Mouse (Mus musculus): ENCODE data around the gene Methig1. TPM values are rescaled to one million over a fixed set of nuclear protein-coding genes. Genes with fewer than 3 reads are reported as not detected.

Methig1 gene
- polyA plus RNA-seq, 1 experiment from 2014 or later: 2.6 TPM

DNA sequence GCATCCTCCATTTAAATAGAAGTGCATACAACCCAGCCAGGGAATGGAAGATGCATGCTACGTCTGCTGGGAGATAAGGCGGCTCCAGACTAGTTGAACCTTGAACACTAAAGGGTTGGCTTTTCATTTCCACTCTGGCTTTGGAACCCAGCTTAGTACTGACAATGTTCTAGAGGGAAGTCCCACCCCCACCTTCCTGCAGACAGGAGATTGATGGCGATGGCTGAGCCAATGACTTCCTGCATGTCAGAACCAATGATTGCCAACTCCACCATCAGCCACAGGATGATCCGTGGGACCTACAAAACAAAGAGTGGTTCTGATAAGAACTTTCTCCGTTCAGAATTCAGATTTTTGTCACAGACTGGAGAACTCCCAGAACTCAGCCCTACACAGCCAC lies 53.1 kb downstream of the Methig1 start:
- no peak for ATAC-seq (ENCODE audit: low read depth)
- Histone ChIP-seq H3K9ac (no peak overlapping the region), H3K27me3 (no peaks in the 10 kb centered on the region), H3K27ac (replicated peaks) (no peak overlapping the region), H3K4me2 (no peak overlapping the region), H3K4me1 (replicated peaks) (no peaks in the 10 kb centered on the region), H3K4me3 (no peak overlapping the region), H3K36me3 (peaks cover 95% of the 10 kb centered on the region), H3K9me3 (no peaks in the 10 kb centered on the region)
- 93% methylated on average over 5 of the region's 5 CpGs for WGBS

DNA sequence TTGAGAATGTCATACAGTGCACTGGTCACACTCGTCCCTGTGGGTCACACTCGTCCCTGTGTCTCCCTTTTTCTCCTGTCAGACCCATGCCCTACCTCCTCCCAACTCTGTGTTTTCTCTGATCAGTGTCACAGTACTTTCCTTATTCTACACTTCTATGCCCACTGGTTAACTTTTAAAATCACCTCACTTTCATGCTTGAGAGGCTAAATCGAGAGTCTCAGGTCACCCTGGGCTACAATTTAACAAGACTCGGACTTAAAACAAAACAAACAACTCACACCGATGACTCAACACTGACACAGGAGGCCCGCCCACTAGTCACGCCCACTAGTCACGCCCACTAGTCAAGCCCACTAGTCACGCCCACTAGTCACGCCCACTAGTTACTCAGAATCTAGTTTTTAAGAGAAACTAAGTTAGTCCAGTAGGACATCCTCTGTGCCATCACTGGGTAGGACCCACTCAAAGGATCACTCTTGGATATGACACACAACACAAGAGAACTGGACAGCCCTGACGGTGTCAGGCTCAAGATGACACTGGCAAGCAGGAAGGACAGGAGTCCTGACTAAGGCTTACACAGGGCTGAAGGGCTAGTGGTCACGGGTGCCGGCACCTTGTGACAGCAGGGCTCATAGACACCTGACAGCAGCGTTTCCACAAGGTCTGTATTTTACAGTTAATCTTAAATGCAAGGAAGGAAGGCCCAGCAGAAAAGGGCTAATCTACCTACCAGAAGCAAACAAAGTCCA lies 58.1 kb downstream of the Methig1 start:
- H3K9ac ChIP-seq: no peak overlapping the region
- H3K36me3 ChIP-seq: peaks cover 55% of the 10 kb centered on the region
- 64% methylated on average over 14 of the region's 14 CpGs for WGBS
- peaks cover 4% of the 10 kb centered on the region; the same call in 1 of the 2 replicates for H3K4me1 ChIP-seq (replicated peaks)
- H3K4me3 ChIP-seq: no peak overlapping the region
- no peak for ATAC-seq (ENCODE audit: low read depth)
- no peak overlapping the region for H3K27ac ChIP-seq (replicated peaks)
- no peak overlapping the region for H3K4me2 ChIP-seq
- no peaks in the 10 kb centered on the region for H3K27me3 ChIP-seq
- H3K9me3 ChIP-seq: no peaks in the 10 kb centered on the region

DNA sequence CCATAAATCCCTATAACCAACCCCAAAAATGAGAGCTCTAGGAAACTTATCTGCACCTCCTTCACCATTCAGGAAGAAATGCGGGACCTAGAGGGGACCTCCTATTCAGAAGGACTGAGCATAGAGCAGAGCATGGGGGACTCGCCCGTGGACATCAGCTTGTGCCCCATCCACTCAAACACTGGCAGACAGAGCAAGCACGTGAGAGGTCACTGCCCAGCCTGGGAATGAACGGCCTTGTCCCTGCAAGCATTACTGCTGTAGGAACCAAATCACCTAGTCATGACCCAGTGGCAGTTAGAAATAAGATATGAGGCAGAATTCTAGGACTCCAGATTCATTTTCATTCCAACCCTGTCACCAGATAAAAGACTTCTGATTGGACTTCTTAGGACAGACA lies 58.8 kb downstream of the Methig1 start:
- WGBS: 83% methylated on average over 5 of the region's 5 CpGs
- ATAC-seq (ENCODE audit: low read depth): no peak
- Histone ChIP-seq H3K36me3 (peaks cover 52% of the 10 kb centered on the region), H3K9ac (no peak overlapping the region), H3K27ac (replicated peaks) (no peak overlapping the region), H3K4me1 (replicated peaks) (peaks cover 4% of the 10 kb centered on the region; the same call in 1 of the 2 replicates), H3K27me3 (no peaks in the 10 kb centered on the region), H3K4me2 (no peak overlapping the region), H3K9me3 (no peaks in the 10 kb centered on the region), H3K4me3 (no peak overlapping the region)

DNA sequence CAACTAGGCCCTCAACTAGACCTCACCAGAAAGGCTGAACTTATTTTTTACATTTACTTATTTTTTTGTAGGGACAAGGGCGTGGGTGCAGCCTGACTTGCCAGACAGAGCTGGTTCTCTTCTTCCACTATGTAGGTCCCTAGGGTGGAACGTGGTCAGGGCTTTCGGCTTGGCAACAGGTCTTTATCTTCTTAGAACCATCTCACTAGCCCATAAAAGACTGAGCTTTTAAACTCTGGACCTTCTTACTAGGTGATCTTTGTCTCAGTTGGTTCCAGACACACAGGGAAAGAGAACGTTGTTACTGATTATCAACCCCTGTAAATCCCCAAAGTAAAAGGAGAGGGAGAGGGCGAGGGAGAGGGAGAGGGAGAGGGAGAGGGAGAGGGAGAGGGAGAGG lies 60.4 kb downstream of the Methig1 start:
- Histone ChIP-seq H3K27me3 (no peaks in the 10 kb centered on the region), H3K27ac (replicated peaks) (no peak overlapping the region), H3K36me3 (peaks cover 36% of the 10 kb centered on the region), H3K4me2 (no peak overlapping the region), H3K4me1 (replicated peaks) (peaks cover 8% of the 10 kb centered on the region), H3K9ac (no peak overlapping the region), H3K9me3 (no peaks in the 10 kb centered on the region), H3K4me3 (no peak overlapping the region)
- 74% methylated on average over 4 of the region's 5 CpGs for WGBS
- no peak for ATAC-seq (ENCODE audit: low read depth)

DNA sequence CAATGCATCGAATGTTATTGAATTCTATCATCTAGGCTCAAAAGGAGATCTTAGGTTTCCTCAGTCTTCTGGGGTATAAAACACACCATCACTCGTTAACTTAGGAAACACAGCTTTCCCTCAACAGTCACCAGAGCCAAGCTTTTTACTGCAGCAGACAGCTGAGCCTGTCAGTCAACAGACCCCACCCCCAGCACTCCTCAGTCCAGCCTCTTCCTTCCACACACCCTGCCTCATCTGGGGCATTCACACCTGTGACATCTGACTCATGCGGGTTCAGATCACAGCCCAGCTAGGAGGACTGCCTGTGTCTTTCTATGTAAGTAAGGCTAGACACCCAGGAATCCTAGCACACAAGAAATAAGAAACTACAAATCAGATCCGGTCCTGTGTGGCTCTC lies 61.1 kb downstream of the Methig1 start:
- WGBS: 73% methylated on average over 4 of the region's 4 CpGs
- no peak overlapping the region for H3K4me2 ChIP-seq
- H3K27ac ChIP-seq (replicated peaks): no peak overlapping the region
- H3K4me1 ChIP-seq (replicated peaks): peaks cover 13% of the 10 kb centered on the region
- no peaks in the 10 kb centered on the region for H3K9me3 ChIP-seq
- ATAC-seq (ENCODE audit: low read depth): no peak
- no peak overlapping the region for H3K4me3 ChIP-seq
- no peak overlapping the region for H3K9ac ChIP-seq
- H3K27me3 ChIP-seq: no peaks in the 10 kb centered on the region
- peaks cover 30% of the 10 kb centered on the region for H3K36me3 ChIP-seq

DNA sequence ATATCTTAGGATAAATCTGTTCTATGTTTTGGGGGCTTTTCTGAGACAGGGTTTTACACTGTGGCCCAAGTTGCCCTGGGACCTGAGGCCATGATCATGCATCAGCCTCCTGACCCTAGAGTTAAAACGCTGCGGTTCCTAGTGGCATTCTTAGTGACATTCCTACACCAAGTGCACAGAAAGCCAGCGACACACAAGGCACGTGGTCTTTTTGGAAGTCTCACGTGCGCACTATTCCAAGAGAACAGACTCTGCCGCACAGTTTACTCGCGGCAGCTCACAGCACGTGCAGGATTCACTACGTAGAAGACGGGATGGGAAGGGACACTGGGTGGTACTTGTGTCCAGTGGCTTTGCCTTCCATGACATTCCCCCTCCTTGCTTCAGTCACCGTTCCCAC lies 62.0 kb downstream of the Methig1 start:
- no peaks in the 10 kb centered on the region for H3K9me3 ChIP-seq
- ATAC-seq (ENCODE audit: low read depth): no peak
- no peak overlapping the region for H3K9ac ChIP-seq
- H3K4me3 ChIP-seq: no peak overlapping the region
- H3K27me3 ChIP-seq: no peaks in the 10 kb centered on the region
- H3K4me1 ChIP-seq (replicated peaks): peaks cover 22% of the 10 kb centered on the region
- H3K36me3 ChIP-seq: peaks cover 20% of the 10 kb centered on the region
- no peak overlapping the region for H3K4me2 ChIP-seq
- 94% methylated on average over 13 of the region's 13 CpGs for WGBS
- H3K27ac ChIP-seq (replicated peaks): no peak overlapping the region

DNA sequence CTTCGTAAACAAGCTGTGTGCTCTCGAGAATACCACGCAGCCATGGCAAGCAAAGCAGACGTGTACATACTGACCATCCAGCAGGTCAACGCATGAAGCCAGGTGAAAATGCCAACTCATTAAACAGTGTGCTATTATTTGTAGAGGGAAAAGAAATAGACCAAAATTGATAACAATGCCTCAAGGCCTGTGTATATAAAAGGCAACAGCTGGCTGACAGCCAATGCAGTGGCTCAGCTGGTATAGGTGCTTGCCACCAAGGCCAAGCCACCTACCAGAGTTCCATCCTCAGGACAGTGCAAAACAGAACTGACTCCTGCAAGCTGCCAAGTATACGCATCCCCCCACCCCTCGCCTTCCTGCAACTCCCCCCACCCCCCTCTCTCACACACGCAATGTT lies 62.7 kb downstream of the Methig1 start:
- no peaks in the 10 kb centered on the region for H3K9me3 ChIP-seq
- no peak overlapping the region for H3K27ac ChIP-seq (replicated peaks)
- H3K27me3 ChIP-seq: no peaks in the 10 kb centered on the region
- WGBS: 86% methylated on average over 8 of the region's 8 CpGs
- ATAC-seq (ENCODE audit: low read depth): no peak
- peaks cover 13% of the 10 kb centered on the region for H3K36me3 ChIP-seq
- no peak overlapping the region for H3K4me2 ChIP-seq
- no peak overlapping the region for H3K4me3 ChIP-seq
- no peak overlapping the region for H3K9ac ChIP-seq
- H3K4me1 ChIP-seq (replicated peaks): peaks cover 29% of the 10 kb centered on the region

DNA sequence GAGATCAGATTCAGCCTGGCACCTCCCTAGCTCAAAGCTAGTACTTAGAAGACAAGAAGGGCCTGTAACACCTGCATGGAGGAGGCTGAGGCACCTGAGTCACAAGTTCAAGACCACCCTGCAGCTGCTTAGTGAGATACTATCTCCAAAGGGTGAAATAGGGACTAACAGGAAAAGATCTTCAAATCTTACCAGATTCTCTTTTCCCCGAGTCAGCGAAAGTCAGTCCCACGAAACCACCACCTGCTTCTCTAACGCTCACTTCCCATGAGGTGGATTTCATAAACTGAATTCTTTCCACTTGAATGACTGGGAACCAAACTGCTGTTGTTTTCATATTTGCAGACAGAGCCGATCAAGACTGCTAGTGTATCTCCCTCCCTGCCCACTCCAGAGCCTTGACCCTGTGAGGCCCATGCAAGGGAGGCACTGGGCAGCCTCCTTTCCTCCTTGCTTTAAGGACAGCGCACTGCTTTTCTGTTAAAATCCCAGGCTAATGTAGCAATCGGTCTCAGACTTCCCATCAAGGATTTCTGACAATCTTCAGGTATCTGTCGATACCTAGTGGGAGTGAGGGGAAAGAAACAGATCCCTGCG lies 65.0 kb downstream of the Methig1 start:
- Histone ChIP-seq H3K4me3 (no peak overlapping the region), H3K4me2 (no peak overlapping the region), H3K9ac (no peak overlapping the region), H3K4me1 (replicated peaks) (peaks cover 46% of the 10 kb centered on the region), H3K27ac (replicated peaks) (no peak overlapping the region), H3K27me3 (no peaks in the 10 kb centered on the region), H3K36me3 (no peaks in the 10 kb centered on the region), H3K9me3 (no peaks in the 10 kb centered on the region)
- no peak for ATAC-seq (ENCODE audit: low read depth)
- WGBS: 88% methylated on average over 9 of the region's 9 CpGs

DNA sequence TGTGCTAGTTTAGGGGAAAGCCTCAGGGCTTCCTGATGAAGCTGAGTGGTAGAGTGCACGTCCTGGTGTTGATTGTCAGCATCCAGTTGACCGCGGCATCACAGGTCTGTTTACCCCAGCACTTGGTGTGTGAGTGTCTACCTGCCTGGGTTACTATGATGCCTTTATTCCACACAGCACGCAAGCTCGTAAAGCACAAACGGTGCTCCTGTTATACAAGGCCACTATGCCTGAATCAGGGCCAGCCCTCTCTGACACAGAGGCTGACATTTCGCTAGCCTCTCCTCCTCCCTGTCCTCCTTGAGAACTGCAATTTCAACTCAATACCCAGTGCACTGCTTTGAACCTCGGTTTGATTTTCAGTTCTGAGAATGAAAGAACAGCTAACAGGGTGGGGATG lies 66.4 kb downstream of the Methig1 start:
- Histone ChIP-seq H3K4me3 (no peak overlapping the region), H3K36me3 (no peaks in the 10 kb centered on the region), H3K27me3 (peaks cover 9% of the 10 kb centered on the region), H3K9ac (no peak overlapping the region; the same call in 1 of the 2 replicates), H3K4me2 (no peak overlapping the region), H3K27ac (replicated peaks) (no peak overlapping the region), H3K4me1 (replicated peaks) (peaks cover 57% of the 10 kb centered on the region), H3K9me3 (no peaks in the 10 kb centered on the region)
- WGBS: 75% methylated on average over 8 of the region's 8 CpGs
- no peak for ATAC-seq (ENCODE audit: low read depth)

DNA sequence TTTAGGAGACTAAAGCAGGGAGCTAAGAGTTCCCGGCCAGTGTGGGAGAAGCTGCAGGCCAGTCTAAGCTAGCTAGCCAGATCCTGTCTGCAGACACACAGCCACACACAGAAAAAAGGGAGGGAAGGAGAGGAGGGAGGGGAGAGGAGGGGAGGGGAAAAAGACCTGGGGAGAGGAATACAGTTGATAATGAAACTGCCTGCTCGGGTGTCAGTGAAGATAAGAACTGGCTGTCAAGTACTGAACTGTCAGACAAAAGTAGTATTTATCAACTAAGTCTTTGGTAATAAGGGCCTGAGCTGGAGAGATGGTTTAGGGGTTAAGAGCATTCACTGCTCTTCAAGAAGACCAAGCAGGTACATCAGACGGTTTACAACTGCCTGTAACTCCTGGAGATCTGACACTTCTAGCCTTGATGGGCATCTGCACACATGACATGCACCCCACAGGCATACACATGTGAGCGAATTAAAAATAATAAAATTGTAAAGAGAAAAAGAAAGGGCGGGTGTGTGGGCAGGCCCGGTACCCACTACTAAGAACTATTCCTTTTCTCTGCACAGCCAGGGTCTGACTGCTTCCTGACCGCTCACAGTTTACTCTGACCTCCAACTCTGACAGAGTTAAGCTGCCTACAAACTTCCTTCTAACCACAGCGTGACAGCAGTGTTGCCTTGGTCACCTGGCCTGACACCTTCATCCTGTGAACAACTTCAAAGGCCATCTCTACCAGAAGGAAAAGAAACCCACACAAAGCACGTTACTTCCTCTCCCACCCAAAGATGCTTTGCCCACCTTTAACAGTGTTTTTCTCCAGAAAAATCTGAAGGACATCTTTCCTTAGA lies 67.2 kb downstream of the Methig1 start:
- peaks cover 62% of the 10 kb centered on the region for H3K4me1 ChIP-seq (replicated peaks)
- whole genome bisulfite sequencing: 76% methylated on average over 9 of the region's 9 CpGs
- no peak for ATAC-seq (ENCODE audit: low read depth)
- H3K4me2 ChIP-seq: 0 out of 2 replicates have a peak overlapping the region, but pooled peaks have one; percentile 13
- H3K4me3 ChIP-seq: no peak overlapping the region
- H3K36me3 ChIP-seq: no peaks in the 10 kb centered on the region
- no peak overlapping the region for H3K27ac ChIP-seq (replicated peaks)
- H3K9ac ChIP-seq: 0 out of 2 replicates have a peak overlapping the region, but pooled peaks have one; percentile 38
- peaks cover 17% of the 10 kb centered on the region for H3K27me3 ChIP-seq
- H3K9me3 ChIP-seq: no peaks in the 10 kb centered on the region

DNA sequence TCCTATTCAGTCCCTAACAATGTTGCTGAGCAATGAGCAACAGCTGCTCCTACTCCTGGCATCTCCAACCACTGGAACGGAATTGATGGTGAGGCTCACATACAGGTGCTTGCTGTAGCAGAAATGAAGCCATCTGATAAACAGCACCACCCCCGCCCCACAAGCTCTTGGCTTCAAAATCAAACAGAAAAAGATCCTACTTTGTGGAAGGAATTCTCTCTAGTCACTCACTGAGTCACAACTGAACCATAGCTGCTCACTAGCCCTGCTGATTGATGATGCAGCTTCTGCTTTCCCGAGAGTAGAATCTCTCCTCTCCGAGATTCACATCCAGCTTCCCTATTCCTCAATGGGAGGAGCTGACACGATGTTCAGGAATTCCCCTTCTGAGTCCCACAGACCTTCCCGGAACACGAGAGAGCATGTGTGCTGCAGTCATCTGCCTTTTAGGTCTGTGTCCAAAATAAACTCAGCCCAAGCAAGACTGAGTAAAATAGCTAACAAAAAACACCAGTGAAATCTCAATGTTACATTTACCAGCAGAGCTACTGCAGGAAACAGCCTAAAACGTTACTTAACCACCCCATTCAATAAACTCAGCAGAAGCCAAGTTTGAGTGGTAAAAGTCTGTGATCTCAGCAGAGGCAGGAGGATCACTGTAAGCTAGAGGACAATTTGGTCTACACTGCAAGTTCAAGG lies 68.3 kb downstream of the Methig1 start:
- Histone ChIP-seq H3K27me3 (peaks cover 28% of the 10 kb centered on the region), H3K27ac (replicated peaks) (no peak overlapping the region), H3K9me3 (no peaks in the 10 kb centered on the region), H3K4me3 (peak overlapping the region; percentile 91), H3K4me1 (replicated peaks) (peaks cover 58% of the 10 kb centered on the region), H3K36me3 (no peaks in the 10 kb centered on the region), H3K9ac (peak overlapping the region; percentile 97), H3K4me2 (peak overlapping the region; percentile 80)
- 50% methylated on average over 8 of the region's 8 CpGs for WGBS
- ATAC-seq (ENCODE audit: low read depth): no peak

Measured in neural tube, embryonic 13.5 days (tissue).